Mouse (Mus musculus) lung, postnatal 14 days (tissue): Measurements from ENCODE around the gene Cd300ld5.
"Not testable (repeated sequence)": the region's sequence is repeated elsewhere in the genome, so short reads cannot be mapped to it uniquely, and the experiment has no call there.

ENCODE experiments used
- DNase-seq: peaks from one replicate; pipeline ENCODE4 v3.0.0; 2021

Gene Cd300ld5

DNA sequence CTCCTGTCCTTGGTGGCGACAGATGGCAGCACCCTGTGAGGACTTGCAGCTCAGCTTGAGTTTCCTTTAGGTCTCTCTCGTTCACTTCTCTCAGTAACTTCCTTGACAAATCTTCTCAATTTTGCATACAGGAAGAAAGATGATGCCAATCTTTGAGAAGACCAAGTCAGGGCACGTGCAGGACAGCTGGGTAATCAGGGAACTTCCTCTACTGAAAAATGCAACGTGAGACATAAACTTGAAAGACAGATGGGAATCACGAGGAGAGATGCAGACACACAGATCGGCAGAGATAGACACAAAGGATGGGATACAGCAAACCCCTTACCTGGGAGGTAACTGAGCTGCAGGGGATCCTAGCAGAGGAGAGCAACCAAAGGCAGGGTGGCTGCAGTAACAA, at the start of gene Cd300ld5:
TSS of gene Cd300ld5 (minus strand) at position 101 of the 400 bp plus-strand sequence.
- not testable (repeated sequence) for DNase-seq

DNA sequence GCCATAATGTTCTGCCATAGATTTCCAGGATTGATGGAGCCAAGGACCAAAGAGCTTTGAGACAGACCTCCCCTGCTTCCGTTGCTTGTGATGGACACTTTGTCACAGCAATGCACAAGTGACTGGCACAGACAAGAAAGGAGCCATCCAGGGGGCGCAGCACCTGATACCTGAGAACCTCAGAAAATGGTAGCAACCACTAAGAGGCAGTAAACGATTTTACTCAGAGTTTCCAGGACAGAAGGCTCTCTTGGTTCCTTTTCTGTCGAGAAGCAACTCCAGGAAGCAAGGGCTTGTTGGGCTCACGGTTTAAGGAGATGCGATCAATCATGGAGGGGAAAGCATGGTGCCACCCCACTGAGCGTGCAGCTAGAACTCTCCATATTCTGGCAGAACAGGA, 48.6 kb upstream of the Cd300ld5 start:
- no peak for DNase-seq

DNA sequence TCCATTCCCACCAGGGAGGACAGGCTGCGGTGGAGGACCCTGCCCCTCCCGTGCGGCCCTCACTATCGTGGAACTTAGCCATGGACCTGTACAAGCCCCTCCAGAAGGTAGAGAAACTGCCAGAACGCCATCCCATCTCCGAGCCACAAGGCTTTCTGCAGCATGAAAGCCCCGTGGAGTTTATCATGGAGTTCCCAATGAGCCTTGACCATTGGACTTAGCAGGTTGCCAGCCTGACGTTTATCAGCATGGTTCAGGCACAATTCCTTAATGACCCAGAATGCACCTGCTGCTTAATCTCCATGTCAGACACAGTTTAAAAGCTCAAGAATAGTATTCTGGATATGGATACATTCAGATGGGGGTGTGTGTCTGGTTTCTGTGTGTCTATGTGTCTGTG, 47.5 kb upstream of the Cd300ld5 start:
- DNase-seq = no peak

DNA sequence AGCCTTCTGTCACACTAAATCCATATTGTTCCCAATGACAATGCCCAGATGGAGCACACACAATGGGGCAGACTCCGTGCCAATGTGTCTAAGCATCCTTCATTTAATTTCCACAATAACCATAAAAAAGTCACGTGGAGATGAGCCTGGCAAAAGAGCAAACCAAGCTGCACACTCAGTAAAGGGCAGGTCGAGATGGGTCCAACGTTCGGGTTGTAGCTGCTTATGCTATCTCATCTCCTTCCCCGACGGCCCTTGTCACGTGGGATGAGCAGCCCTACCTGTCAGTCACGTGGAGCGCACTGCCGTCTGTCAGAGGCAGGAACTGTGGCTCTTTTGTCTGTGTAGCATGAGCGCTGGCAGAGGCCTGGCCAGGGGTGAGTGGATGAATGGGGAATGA, 47.0 kb upstream of the Cd300ld5 start:
- no peak for DNase-seq

DNA sequence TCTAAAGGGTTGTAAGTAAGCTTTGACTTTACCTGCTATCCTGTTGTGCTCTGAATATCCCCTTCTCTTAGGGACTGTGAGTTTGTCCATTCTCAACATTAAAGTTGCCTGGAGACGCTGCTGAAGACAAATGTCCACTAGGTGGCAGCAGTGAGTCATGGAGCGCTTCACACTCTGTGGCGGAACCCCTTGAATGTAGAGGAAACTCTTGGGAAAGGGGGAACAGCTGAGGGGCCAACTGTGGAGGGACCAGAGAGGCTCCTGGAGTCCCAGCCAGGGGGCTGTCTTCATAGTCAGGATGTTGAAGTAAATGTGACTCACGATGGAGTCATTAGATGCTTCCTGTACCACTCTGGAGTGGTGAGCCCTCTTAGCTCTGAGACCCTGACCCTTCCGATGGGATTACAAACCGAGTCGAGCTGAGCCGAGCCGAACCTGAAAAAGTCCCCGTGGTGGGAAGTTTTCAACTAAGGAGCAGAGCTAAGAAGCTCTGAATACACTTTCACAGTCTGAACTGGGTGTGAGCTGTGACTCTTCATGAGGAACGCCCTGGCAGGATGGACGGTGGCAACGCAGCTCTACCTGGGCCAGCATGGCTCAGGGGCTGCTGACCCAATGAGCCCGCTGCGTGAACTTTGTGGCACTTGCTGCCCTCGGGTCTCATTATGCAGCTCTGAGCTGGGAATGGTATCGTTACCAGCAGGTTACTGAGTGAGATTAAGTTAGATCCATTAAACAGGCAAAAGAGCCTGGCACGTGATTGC, 46.0 kb upstream of the Cd300ld5 start:
- peak; percentile 86 for DNase-seq

DNA sequence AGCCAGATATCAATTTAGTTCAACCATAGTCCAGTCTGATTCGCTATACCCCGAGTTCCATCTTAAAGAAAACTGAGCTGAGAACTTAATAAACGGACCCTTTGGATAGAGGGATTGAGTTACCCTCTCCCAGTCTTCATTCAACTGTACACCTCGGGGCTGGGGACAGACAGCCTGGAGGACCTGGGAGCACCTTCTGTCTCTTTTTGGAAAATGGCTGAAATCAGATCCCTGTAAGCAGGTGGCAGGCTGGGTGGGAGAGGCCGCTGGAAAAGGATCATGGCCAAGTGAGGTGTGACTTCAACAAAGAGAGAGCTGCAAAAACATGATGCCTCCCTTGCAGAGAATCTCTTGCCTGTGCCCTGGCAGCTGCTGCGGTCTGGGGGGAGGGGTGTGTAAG, 44.6 kb upstream of the Cd300ld5 start:
- no peak for DNase-seq

DNA sequence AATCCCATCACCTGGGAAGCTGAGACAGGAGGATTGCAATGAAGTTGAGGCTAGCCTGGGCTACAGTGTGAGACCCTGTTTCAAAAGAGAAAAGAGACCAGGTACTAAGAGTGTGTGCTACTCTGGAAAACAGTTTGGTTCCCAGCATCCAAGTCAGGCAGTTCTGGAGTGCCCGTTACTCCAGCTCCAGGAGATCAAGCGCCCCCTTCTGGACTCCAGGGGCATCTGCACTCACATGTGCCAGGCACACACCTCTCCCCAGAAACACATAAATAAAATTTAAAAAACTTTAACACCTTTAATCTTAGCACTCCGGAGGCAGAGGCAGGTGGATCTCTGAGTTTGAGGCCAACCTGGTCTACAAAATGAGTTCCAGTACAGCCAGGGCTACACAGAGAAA, 43.8 kb upstream of the Cd300ld5 start:
- DNase-seq = no peak

DNA sequence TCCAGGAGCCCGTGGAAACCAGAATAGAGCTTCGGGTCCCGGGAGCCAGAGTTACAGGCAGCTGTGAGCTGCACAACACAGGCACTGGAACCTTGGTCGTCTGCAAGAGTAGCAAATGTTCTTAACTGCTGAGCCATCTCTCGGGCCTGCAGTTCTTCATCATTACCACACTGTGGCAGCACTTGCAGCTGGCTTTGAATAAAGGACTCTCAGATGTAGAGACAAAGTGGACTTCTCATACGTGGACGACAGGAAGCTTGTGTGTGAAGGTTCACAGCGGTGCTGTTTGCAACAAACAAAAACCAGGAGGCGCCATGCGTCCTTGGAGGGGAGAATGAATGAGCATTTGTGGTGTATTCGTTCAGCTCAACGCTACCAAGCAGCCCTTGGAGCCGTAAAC, 43.3 kb upstream of the Cd300ld5 start:
- DNase-seq = peak; percentile 48

DNA sequence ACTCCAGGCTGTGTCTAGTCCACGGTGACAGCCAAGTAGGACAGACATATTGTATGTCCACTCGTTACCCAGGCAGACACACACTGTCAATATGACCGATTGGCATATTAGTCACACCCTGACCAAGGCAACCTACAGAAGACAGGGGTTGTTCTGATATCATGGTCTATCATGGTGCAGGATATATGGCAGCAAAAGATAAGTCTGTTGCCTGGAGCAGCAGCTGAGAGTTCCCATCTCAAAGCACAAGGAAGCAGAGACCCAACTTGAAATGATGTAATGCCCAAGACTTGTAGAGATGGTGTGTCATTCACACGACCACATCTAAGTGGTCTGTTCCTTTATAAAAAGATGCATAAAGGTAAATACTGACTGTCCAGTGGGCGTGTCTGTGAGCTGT, 41.1 kb upstream of the Cd300ld5 start:
- no peak for DNase-seq

DNA sequence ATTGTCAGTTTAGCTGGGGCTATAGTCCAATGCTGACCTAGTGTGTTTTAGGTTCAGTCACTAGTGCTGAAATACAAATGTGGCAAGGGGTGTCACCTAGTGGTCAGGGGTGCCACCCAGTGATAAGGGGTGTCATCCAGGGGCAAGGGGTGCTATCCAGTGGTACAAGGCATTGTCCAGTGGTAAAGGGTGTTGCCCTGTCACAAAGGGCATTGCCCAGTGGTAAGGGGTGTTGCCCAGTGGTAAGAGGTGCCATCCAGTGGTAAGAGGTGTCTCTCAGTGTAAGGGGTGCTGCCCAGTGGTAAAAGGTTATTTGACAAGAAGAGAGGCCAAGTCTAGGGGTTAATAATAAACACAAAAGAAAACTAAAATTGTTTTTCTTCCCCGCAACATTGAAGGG, 39.9 kb upstream of the Cd300ld5 start:
- DNase-seq = no peak

DNA sequence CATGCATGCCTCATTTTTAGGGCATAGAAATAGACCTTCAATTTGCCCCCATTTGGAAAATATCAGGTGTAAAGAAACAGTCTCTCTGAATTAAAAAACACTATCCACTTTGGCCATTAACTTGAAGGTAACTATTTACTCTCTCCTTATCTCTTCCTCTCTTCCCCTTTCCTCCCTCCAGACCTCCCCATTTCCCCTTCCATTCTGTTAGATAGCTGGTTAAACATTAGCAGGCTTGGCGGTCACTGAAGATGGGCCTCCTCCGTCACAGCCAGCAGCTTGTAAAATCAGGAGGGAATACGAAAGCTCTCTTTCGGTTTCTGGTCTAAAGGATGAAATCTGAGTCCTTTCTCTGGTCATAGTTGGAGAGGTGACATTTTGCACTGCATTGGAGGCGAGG, 38.3 kb upstream of the Cd300ld5 start:
- DNase-seq = no peak

DNA sequence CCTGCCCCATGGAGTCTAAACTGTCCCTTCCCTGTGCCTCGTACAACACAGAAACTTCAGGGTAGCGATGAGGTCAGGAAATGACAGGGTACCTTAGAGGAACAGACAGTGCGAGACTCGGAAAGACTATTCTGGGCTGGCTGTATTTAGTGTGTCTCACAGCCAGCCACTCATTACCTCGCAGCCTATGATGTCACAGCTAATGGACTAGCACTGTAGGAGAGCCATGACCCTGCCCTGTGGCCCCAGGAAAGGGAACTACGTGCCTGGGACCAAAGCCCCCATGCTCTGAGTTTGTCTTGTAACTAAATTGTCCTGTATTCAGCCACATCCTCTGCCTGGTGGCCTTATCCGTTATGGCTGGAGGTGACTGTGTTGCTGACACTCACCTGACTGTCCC, 37.8 kb upstream of the Cd300ld5 start:
- DNase-seq = no peak

DNA sequence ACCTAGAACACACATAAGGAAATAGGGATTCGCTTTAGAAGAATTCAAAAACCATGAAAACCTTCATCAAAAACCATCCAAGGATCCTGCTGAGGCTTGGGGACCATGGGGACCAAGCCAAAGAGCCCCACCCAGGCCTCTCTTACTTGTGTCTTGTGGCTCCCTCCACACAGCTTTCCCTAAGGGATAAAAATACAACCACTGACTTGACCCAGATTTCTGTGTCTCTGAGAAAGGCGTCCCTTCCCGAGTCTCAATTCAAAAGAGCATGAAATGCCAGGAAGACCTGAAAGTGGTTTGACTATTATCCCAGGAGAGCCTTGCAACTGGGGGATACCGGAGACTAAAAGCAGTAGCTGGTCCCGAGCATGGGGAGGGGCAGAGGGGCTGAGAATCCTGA, 35.4 kb upstream of the Cd300ld5 start:
- no peak for DNase-seq

DNA sequence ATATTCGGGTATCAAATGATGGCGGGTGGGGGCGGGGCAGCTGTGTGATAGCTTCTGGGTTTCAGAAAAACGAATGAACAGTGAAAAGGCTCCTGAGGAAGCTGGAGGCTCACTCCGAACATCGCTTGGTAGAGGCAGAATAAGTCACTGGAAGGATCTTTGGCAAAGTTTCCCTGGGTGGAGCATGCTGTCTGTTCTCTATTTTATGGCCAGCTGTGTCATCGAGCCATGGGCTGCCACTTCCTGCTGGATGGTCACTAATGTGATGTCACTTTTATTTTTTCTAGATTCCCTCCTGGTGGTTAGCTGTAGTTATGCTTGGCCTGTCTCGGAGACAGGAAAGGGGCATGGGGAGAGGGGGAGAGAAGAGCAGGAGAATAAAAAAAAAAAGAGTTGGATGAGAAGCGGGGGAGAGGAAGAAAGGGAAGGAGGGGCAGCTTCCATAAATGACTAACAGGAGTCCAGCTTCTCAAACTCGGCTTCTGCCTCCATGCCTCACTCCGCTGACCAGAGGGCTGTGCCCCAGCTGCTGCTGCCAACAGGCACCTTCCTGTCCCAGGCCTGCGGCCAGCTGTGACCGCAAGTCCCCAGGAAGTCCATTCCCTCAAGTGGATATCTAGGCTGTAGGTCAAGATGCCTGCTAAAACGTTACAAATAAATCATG, 34.2 kb upstream of the Cd300ld5 start:
- peak; percentile 49 for DNase-seq

DNA sequence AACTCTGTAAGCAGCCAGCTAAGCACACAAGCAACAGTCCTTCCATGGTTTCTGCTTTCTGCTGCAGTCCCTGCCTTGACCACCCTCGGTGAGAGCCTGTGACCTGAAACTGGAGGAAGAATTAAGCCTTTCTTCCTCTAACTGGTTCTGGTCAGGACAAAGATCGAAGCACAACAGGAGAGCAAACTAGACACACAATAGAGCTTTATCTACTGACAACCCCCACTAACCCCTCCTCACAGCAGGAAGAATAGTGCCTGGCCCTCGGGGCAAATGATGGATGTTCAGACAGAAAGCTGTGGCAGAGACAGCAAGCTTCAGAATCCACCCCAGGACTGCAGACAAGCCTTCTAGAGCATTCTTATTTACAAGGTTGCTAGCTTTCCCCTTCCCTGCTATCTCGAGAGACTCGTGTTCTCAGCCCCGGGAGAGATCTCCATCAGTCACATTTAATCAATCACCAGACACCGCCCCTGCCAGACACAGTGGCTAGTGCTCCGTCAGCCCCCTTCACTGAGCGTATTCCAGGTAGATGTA, 33.5 kb upstream of the Cd300ld5 start:
- no peak for DNase-seq

DNA sequence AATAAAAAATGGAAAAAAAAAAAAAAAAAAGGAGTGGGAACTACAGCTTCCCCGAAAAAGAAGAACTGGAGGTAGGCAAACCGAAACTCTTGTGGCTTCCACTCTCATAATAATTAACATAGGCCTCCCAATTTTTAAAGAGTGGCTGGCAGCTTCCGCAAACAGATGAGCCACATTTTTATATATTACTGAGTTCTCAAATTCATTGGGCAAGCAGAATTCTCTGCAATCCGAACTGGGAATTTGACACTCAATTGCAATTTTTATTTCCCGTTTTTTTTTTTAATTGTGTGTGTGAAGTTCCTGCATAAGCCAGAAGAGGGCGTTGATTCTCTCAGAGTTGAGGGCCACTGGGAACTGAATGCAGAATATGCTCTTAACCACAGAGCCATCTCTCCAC, 29.2 kb upstream of the Cd300ld5 start:
- no peak for DNase-seq

DNA sequence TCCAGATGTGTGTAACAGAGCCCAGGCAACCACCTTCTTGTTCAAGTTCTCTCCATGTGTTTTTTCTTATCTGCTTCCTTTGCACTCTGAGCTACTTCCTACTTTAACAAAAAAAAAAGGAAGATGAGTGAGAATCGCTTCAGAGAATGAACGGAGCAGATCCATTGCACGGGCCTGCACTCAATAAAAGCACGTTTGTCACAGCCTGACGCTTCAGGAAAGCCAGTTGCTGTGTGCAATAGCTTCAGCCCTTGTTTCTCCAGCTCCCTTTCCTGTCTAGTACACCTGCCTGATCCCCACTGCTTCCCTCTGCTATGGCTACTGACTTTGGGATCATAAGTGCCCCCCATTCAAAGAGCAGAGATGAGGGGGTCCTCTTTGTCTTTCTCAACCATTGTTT, 24.5 kb upstream of the Cd300ld5 start, which contains the start of gene Cd300e:
TSS of gene Cd300e (minus strand) at position 101 of the 400 bp plus-strand sequence.
- DNase-seq = no peak

DNA sequence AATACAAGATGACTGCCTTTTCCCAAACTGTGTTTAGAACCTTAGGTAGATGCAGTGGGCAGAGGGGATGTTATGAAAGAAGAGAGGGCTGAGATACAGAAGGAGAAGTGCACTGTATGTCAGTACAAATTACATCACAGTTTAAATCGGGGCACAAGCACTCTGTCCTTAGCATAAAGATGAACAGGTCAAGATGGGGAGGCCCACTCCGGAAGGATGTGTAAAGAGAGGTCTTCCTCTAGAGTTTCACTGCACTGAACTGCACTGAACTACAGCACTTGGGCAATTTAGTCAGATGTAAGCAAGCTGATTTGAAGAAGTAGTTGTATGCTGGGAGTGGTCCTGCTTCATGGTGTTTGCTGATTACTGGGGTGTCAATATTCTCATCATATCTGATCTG, 22.2 kb upstream of the Cd300ld5 start:
- no peak for DNase-seq

DNA sequence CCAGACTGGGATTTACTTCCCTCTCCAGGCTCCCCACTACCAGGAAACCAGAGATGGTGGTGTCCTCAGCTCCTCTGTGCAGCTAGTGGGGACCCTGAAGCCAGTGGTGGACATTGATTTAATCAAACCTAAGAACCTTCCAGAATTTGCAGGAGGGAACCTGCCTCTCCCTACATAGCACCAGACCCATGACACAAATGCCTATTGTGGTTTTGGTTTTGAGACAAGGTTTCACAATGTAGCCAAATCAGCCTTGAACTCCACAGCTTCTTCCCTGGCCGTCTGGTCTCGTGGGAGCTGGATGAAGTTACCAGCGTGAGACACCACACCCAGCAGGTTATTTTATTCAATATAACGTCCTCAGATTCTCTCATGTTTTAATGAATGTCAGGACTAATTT, 21.1 kb upstream of the Cd300ld5 start:
- no peak for DNase-seq

DNA sequence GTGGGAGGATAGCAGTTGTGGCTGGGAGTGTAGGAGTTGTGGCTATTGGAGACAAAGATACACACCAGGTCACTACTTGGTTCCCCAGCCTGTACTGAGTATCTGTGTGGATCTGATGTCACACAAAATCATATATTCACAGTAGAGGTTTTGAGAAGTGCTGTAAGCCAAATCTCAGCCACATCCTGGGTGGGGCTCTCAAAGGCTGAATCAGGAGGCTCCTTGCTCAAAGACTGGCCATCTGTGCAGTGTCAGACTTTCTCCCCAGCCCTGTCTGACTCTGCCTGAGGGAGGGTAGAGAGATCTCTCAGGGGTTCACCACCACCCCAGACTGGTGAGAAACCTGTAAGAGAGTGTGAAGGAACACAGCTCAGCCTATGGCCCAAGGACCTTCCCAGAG, 17.0 kb upstream of the Cd300ld5 start:
- DNase-seq = no peak

DNA sequence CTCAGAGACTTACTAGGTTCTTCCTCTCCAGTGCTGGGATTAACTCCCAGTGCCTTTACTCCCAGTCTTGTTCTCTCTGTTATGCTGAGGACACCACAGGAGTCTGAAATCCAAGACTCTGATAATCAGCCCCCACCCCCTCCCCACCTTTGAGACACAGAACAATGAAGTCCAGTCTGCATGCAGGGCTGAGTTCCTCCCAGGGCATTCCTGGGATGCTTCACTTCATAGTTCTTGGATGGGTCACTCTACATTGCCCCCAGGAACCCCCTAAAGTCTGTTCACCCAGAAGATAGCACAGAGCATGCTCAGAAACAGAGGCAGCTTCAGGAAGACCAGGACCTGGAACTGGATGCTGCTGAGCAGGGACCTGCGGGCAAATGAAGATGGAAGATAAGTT, 15.4 kb upstream of the Cd300ld5 start:
- no peak for DNase-seq

DNA sequence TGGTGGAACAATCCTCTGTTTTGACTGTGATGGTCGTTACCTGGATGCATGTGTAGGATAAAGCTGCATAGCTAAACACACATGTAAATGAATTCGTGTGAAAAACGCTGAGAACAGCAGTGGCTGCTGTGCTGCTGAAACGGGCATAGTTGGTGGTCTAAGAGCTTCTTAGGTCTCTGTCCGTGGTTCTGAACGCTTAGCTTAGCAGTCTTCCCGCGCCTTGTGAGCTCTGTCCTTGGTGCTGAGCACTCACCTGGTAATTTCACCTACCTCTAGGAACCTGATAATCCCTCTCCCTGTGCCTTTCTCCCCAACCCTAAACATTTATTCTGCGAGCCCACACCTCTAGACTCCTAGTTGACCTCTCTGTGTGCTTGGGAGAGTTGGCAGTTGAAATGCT, 14.6 kb upstream of the Cd300ld5 start:
- DNase-seq = peak; percentile 62

DNA sequence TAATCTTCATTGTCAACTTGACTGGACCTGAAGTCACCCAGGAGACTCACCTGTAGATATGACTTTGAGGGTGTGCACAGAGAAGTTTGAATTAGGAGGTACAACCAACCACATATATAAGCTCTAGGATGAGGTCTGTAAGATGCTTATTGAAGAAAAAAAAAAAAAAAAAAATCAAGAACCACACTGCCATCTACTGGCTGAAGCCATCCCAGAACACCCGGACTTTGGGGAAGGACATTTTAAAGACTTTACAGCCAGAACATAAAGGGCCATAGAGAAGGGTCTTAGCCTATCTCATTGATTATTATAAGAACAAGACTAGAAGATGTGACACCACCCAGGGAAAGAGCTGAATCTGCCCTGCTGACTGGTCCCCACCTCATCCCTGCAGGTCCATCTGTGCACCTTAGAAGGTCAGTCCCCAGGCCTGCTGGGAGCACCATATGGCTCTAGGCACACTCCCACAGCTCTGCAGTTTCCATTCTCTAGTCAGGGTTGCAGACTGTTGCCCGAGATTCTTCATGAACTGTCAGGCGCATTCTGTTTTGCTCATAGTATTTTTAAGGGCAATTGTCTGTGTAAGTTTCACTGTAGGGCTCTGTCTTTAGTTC, 11.8 kb upstream of the Cd300ld5 start:
- DNase-seq = no peak

DNA sequence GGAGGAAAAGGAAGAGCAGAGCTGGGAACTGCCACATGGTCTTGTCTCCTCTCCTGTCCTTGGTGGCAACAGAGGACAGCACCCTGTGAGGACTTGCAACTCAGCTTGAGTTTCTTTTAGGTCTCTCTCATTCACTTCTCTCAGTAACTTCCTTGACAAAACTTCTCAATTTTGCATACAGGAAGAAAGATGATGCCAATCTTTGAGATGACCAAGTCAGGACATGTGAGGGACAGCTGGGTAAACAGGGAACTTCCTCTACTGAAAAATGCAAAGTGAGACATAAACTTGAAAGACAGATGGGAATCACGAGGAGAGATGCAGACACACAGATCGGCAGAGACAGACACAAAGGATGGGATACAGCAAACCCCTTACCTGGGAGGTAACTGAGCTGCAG, 10.7 kb upstream of the Cd300ld5 start, which contains the start of gene Cd300ld3:
TSS of gene Cd300ld3 (minus strand) at position 151 of the 400 bp plus-strand sequence.
- no peak for DNase-seq
